Mouse (Mus musculus) kidney, adult 11 months (tissue): ENCODE results near the gene Sh3glb2.

ENCODE experiments used
- DNase-seq: peaks from one replicate; pipeline ENCODE4 v3.0.0; 2022

The Sh3glb2 gene

DNA sequence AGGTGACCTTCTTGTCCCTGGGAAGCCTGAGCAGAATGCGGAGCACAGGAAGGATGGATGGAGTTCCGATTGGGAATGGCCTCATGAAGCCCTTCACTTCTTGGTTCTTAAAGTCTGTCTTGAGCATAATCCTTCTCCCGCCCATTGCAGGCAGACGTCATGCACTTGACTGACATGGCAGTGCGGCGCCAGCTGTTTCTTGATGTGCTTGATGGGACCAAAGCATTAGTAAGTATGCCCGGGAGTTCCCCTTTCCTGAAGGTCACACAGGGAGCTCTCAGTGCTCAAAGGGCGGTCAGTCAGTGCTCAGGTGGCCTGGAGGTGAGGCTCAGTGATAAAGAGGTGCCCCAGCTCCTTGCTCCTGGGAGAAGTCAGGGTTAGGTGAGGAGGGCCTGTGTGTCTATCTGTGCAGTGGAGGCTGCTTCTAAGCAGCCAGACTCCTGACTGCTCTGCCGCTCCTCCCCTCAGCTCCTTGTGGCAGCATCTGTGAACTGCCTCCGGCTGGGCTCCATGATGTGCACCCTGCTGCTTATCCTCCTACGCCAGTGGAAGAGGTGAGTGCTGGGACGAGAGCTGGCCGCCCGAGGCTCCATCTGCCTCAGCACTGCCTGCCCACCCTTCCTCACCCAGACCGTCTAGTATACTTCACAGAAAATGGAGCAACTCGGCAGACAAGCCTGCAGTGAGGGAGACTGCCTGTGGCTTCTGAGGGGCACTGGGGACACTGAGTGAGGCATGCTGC is 22.8 kb downstream of the Sh3glb2 start:
- no peak for DNase-seq

DNA sequence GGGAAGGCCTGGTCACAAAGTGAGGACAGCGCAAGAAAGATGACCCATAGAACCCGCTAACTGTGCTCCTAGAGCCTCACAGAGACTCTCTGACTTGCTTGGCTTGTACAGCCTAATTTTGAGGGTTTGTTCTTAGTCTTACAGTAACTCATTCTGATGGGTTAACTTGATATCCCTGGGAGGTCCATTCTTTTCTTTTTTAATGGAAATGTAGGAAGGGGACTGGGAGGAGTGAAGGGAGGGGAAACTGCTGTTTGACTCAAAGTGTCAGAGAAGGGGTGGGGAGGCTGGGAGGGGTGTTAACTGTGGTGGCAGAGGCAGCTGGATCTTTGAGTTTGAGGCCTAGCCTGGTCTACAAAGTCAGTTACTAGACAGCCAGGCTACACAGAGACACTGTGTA is 23.8 kb downstream of the Sh3glb2 start:
- no peak for DNase-seq

DNA sequence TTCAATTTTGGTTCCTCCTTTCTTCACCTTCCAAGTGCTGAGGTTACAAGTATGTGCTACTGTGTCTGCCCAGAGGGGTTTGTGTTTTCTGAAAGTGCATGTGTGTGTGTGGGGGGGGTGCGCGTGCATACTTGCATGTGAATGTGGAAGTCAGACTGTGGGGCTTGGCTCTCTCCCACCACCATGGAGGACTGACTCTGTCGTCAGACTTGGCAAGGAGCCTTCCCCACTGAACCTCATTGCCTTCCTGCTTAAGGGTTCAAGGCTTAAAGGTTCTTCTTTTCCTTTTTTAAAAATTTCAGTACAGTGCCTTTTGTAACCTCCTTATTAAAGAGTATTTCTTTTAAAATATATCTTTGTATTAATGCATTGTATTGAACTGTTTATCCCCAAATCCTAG is 30.3 kb downstream of the Sh3glb2 start:
- no peak for DNase-seq

DNA sequence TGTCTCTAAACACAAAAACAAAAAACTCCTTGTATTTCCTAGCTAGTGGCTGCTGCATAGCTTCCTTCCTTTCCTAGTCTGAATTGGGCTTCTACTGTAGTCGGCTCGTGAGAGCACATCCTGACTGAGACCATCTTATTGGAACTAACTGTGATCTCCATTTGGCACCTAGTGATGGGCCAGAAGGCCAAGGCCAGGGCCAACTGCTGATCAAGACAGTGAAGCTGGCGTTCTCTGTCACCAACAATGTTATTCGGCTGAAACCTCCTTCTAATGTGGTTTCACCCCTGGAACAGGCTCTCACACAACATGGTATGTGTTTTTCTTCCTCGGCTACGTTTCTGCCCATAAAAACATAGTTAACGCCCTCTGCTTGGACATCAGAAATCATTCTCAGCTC is 31.9 kb downstream of the Sh3glb2 start:
- DNase-seq, result no peak

DNA sequence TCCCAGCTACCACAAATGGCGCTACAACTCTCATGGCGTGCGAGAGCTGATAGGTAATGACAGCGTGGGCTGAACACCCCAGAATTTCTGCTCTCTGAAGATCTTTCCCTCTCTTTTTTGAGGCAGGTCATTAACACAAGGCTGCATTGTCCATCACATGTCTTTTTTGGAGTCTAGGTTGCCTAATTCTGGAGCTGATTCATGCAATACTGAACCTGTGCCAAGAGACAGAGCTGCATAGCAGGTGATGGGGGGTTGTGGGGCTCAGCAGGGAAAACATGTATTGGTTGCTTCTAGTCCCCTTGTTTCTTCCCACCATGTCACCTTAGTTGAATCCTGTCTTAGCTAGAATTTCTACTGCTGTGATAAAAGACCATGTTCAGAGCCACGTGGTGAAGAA is 33.8 kb downstream of the Sh3glb2 start:
- no peak for DNase-seq

GRCm38 (mm10) chr2:30323111-30323510 is 36.0 kb downstream of the Sh3glb2 start:
- DNase-seq, result no peak

DNA sequence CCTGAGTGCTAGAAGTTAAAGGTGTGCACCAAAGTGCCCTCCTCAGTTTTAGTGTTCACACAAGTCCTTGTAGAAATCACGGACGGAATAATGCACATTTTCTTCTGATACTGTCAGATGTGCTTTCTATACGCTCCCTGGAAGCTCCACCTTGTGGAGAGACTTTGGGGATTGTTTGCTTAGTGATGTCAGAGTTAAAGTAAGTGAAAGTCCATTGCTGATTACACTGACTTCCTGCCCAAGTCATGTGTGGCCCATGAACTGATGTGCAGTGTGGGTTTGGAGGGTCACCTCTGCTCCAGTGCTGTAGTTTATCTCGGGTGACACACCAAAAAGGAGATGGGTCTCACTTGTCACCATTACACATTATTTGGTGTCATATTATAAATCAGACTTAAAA is 39.9 kb downstream of the Sh3glb2 start:
- no peak for DNase-seq

GRCm38 (mm10) chr2:30316955-30317354 is 42.2 kb downstream of the Sh3glb2 start:
- DNase-seq, result no peak

DNA sequence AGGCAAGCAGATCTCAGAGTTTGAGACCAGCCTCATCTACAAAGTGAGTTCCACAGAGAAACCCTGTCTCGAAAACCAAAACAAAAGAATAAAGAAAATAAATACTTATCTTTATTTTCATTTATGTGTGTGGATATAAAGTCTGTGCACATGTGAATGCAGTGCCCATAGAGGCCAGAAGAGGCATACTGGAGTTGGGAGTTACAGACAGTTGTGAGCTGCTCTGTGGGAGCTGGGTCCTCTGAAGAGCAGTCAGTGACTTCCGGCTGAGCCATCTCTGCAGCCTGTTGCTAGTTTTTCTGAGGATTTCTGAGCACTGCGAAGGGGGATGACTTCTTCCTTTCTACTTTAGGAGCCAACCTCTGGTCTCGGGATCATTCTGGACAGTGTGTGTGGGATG is 43.0 kb downstream of the Sh3glb2 start:
- no peak for DNase-seq

GRCm38 (mm10) chr2:30311481-30311880 is 47.7 kb downstream of the Sh3glb2 start:
- no peak for DNase-seq

GRCm38 (mm10) chr2:30309351-30309750 is 49.8 kb downstream of the Sh3glb2 start:
- DNase-seq, result no peak

DNA sequence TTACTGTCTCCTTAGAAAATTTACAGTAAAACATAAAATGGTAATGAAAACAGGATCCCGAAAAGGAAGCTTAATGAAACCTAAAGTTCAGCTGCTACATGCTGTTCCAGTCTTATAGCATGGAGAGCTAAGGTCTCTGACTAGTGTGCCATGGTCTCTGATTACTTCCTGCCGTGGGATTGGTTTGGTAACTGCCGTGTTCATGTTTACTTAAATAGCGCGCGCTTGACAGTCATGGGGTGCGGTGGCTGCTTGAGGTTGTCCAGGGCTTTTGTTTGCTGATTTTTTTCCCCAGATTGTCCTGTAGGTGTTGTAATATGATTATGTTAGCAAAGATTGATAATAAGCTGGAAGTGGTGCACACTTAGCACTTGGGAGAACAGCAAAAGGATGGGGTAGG is 53.0 kb downstream of the Sh3glb2 start:
- no peak for DNase-seq

DNA sequence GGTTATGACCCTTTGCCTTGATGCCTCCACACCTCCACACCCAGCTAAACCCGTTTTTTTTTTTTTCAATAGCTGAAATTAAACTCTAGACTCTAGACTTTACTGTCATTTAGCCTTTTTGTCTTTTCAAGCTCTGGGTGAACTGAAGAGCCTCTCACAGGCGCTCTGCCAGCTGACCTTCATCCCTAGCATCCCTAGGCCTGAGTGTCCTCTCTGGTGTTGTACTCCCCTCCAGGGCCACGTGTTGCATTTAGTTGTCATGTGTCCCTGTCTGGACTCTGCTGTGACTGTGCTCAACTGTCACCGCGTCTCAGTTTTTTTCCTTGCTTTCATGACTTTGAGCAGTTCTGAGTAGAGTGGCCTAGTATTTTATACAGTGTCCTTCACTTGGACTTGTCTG is 59.2 kb downstream of the Sh3glb2 start:
- DNase-seq, result peak; percentile 20

- DNase-seq, result no peak
Measured at GRCm38 (mm10) chr2:30299525-30299924, 59.6 kb downstream of the Sh3glb2 start.
